Mouse (Mus musculus): ENCODE data around the gene Plpp3.

The Plpp3 gene

DNA sequence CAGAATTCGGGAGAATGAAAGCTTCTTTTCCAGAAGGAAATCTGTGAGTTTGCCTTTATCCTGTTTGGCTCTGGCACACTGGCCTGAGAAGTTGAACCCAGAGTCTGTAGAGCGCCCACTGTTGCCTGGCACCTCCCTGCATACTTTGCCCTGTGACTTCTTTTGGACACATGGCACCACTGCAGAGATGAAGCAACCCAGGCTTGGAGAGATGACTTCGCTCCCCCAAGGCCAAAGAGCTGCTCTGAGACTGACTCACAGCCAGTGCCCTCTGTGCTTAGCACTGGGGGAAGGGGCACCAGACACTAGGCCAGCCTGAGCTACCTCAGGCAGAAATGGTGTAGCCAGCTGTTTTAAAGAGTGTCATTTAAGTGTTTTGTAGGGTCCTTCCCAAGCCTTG lies 63.7 kb downstream of the Plpp3 start:
- no peak for DNase-seq

DNA sequence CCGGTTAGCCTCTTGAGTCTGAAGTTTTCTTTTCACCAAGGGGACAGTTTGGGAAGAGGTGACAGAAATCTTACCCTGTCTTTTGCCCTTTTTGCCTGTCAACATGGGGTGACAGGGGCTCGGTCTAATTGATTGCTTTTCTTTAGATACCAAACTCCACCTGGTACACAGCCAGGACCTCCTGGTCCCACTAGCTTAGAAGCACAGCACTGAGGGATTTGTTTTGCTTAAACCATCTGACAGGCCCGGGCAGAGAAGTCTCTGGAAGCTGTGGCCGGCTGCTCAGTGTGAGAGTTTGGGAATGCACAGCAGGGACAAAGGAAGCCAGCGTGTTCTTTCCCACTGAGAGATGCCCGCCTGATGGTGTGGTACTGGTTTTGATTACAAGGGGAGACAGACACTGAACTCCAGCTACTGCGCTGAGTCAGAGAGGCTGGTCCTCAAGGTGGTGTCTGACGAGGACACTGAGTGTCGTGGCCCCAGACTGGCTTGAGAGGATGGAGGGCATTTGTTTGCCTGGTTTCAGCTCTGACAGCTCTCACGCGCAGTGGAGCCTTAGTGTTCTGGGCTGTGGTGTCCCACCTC lies 64.2 kb downstream of the Plpp3 start:
- DNase-seq, result no peak

GRCm38 (mm10) chr4:105223101-105223924 lies 66.2 kb downstream of the Plpp3 start:
- no peak for DNase-seq

DNA sequence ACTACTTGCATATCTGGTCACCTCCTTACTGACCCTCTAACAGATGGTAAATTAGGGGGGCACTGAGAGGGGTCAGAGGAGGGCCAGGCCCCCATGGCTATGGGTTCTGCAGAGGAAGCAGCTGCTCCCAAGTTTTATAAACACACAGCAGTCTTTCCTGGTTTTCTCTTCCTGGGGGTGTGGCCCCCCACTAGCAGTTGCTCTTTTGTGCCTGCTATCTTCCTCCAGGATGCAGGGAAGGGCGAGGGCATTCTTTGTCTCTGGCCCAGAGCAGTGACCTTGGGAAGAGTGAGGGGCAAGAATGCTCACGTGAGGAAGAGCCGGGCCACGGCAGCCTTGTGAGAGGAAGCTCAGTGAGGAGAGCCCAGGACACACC lies 66.8 kb downstream of the Plpp3 start:
- peak; percentile 70 for DNase-seq

GRCm38 (mm10) chr4:105225512-105225911 lies 68.4 kb downstream of the Plpp3 start:
- DNase-seq, result no peak

DNA sequence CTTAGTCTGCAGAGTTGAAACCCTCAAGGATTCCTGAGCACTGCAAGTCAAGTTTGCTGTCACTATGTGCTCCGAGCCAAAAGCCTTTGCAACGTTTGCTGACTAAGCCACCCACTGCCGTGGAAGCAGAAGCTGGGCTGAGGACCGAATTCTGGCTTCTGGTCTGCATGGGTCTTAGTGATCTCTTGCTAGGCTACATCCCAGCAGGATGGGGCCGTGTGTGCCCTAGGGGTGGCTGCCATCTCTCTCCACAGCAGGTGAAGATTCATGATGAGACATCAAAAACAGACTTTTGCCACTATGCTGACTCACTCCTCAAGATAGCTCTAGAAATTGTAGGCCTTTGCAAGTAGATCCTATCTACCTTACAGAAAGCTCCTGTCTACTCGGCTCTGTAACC lies 69.2 kb downstream of the Plpp3 start:
- no peak for DNase-seq

GRCm38 (mm10) chr4:105230127-105230526 lies 73.0 kb downstream of the Plpp3 start:
- DNase-seq, result no peak

GRCm38 (mm10) chr4:105240233-105240632 lies 83.1 kb downstream of the Plpp3 start:
- DNase-seq, result no peak

DNA sequence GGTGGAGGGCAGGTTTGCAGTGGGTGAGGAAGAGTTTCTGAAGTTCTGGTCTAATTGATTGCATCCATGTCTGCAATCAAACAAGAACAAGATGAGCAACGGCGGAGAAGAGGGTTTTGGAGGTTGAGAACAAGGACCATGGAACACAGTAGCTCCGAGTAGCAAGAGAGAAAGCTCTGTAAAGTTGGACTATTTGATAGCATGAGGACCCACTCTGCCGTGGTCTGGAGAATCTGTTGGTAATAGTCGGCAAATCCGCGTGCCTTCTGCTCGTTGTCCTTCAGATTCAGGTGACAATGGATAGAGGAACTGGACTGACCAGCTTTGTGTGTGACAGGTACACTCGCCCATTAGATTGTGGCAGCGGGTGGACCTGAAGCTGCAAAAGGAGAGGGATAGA lies 87.8 kb downstream of the Plpp3 start:
- no peak for DNase-seq

DNA sequence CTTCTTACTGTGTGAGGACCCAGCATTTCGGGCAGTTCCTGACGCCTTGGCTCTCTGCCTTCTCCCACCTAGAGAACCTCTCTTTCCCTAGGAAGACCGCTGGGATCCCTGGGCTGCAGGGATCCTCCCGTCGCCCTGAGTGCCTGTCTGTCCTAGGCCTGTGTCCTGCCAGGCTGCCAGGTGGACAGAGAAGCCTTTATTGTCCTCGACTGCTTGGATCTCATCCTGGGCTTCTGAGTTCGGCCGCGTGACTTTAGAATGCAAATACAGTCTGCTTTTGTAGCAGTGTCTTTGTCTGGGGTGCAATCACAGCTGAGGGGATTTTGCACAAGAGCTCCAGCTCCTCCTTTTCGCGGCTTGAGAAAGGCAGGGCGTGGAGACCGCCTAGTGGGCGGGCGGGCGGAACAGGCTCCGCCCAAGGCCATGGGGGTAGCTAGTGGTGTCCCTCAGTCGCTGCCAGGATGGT lies 88.4 kb downstream of the Plpp3 start:
- DNase-seq, result peak; percentile 60

GRCm38 (mm10) chr4:105246331-105246730 lies 89.2 kb downstream of the Plpp3 start:
- no peak for DNase-seq

GRCm38 (mm10) chr4:105248161-105248560 lies 91.0 kb downstream of the Plpp3 start:
- DNase-seq, result no peak

DNA sequence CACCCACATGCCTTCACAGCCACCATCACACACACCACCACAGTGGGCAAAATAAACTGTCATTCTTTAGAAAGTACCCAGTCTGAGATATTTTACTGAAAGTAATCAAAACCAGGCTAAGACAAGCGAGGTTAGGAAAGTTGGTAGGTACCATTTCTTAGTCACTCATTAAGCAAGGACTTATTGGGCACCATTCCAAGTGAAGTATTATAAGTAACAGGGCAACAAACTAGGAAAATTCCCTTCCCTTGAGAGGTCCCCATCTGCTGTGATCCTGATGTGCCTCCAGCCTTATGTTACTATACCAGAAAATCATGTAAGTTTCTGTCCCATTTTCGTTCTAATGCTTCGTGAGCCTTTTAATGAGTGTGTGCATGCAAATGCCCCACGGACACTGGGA lies 92.1 kb downstream of the Plpp3 start:
- DNase-seq, result peak; percentile 33

DNA sequence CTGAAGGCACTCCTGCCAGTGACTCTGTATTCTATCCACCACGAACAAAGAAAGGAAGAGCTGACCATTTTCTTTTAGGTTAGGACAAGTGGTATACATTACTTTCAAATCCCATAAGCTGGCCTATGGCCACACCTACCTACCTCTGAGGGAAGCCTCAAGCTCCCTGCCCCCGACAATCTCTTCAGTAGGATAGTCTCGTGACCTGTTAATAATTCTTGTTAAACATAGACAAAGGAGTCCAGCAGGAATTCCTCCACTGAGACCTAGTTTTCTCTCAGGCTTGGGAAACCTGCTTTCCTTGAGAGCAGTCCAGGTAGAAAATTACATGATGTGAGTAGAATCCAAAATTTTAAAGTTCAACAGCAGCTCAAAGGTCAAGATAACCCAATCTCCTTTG lies 93.8 kb downstream of the Plpp3 start:
- peak; percentile 44 for DNase-seq

DNA sequence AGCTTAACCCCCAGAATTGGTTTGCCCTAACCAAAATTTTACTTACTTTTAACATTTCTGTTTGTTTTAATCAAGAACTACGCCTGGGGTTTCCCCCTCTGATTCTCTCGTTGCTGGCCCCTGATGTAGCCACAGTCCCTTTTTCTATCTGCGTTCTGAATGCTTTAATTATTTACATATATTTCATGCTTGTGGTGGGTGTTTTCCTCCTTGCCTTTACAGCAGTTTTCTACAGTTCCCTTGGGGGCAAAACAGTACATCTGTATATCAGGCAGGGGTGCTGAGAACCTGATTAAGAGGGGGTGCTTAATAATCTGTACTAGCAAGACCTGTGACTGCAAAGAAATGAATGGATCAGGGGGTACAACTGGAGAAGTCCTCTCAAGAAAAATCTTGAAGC lies 94.9 kb downstream of the Plpp3 start:
- DNase-seq, result no peak

GRCm38 (mm10) chr4:105252571-105253200 lies 95.5 kb downstream of the Plpp3 start:
- DNase-seq, result no peak

DNA sequence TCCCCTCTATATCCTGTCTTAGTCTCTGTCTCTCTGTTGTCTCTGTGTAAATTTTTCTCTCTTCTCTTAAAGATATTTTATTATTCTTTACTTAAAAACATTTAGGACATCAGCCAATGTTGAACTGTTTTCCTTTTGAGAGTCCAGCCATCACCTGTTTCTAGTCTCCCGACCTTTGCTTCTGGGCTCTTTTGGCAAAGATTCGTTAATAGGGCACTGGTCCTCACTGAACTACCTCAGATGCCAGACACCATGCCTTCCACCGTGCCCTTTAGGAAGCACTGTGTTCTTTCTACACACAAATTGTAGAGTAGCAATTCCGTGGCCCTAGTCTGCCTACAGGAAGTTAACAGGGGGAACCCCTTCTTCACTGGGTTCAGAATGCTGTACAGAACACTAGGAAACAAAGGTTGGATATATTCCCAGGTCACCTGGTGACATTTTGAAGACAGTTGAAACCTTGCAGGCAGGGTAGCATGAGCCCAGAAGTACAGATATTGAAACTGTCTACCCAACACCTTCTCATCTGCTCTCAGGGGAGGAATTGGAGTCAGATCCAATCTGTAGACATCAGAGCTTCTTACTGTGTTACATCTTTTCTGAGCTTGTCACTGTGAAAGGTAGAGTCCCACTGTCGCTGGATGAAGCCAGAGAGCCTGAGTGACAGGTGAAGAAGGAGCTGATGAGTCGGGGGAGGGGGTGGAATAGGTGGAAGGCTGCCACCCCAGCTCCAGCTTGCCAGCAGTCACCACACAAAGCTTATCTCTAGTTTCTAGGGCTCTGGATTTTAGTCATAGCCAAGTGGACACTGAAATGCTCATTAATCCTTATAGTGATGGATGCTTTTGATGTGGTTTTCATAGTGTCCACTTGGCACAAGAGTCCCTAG lies 96.5 kb downstream of the Plpp3 start:
- DNase-seq, result no peak

- no peak for DNase-seq
Measured at GRCm38 (mm10) chr4:105254365-105254764, 97.2 kb downstream of the Plpp3 start.

DNA sequence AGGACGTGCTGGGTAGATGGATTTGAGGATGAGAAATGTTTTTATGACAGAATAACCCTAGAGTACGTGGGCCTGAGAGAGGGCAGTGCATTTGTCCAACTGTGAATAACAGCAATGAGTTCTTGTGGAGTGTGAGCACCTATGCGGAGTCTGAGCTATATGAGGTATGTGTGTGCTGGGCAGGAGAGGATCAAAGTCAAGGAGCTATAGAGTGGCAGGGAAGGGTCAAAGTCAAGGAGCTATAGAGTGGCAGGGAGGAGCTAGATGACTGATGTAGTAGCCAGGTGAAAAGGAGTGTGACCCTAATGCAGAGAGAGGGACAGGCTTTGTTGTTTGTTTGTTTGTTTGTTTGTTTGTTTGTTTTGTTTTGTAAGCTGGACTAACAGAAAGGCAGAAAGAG lies 98.0 kb downstream of the Plpp3 start:
- DNase-seq, result no peak

- no peak for DNase-seq
Measured at GRCm38 (mm10) chr4:105257667-105258560, 100.8 kb downstream of the Plpp3 start.

DNA sequence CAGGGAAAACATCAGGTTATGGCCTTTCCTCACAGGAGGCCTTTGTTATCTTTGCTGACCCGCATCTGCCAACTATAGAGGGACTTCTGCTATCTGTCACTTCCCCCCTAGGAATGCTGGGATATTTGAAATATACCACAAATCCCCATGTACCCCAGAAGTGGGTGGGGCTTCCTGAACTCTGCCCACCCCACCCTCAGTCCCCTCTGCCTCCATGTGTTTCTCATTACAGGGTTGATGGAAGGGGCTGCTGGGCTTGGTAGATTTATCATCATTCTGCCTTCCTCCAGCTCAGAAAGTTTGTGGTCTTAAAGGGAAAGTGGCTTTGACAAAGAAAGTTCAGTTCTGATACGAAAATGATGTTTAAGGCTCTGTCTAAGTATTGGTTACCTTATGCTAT lies 103.2 kb downstream of the Plpp3 start:
- no peak for DNase-seq
